Mouse (Mus musculus) bone marrow, adult 2 months (tissue): Measurements from ENCODE around the gene Pou3f1.

Experiments used
- CTCF ChIP-seq: fragments of 200-500 bp; IDR thresholded peaks from 2 replicates; pipeline ENCODE4 v1.5.1; 2011; ENCODE audit warnings: low read length, control low read depth; ENCODE audit not compliant: control insufficient read depth, insufficient read depth
- POLR2A ChIP-seq: fragments of 200-500 bp; IDR thresholded peaks from 2 replicates; pipeline ENCODE4 v1.6.1; 2011; ENCODE audit warnings: low read depth, mild to moderate bottlenecking, control low read depth, low read length, borderline replicate concordance; ENCODE audit not compliant: control insufficient read depth

DNA sequence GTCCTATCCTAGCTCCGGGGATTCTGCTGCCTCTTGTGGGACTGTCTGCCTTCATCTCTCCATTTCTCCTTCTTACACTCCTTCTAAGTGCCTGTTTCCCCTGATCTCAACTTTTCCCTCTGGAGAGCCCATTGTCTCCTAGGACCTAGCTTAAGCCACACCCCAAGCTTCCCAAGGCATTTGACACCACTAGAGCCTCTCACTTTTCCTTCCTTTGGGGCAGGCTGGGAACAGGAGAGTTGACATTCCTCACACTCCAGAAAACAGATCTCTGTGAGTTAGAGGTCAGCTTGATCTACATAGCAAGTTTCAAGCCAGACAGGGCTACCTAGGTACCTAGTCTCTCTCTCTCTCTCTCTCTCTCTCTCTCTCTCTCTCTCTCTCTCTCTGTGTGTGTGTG, 42.4 kb upstream of the Pou3f1 start:
- TF ChIP-seq POLR2A: no peak
- no peak for TF ChIP-seq CTCF
